Mouse (Mus musculus) liver, adult 2 months (tissue): ENCODE measurements around the gene Ece1.

Source experiments
- CTCF ChIP-seq: fragments of 200-500 bp; IDR thresholded peaks from 2 replicates; pipeline ENCODE4 v1.5.1; 2011; ENCODE audit warnings: low read depth, low read length, control low read depth
- POLR2A ChIP-seq: fragments of 200-500 bp; IDR thresholded peaks from 2 replicates; pipeline ENCODE4 v1.6.1; 2011; ENCODE audit warnings: low read length, control low read depth; ENCODE audit not compliant: insufficient read depth; ENCODE audit errors: extremely low read depth

DNA sequence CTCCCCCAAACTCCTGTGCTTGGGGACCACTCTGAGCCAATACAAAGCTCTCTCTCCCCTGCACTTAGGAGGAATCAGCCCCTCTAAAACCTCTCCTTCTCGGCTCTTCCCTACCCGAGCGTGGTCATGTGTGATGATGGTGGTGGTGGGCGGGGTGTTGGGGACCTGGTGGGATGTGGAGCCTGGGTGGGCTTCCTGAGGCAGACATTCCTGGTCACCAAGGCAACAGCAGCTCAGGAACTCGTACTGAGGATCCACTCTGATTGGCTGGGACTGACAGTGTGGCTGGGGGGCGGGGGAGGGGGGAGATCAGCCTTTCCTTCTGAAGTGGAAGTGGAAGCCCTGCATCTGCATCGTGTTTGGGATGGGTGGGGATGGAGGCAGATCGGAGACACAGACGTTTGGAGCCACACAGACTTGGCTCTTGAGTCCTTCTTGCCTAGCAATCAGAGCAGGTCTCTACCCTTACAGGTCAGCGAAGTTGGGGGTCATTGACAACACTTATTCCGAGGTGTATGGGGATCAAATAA, 30.7 kb downstream of the Ece1 start:
- TF ChIP-seq CTCF, result no peak
- TF ChIP-seq POLR2A, result no peak
